7 mouse cellular contexts compared by ENCODE assay signal in the genomic region with DNA sequence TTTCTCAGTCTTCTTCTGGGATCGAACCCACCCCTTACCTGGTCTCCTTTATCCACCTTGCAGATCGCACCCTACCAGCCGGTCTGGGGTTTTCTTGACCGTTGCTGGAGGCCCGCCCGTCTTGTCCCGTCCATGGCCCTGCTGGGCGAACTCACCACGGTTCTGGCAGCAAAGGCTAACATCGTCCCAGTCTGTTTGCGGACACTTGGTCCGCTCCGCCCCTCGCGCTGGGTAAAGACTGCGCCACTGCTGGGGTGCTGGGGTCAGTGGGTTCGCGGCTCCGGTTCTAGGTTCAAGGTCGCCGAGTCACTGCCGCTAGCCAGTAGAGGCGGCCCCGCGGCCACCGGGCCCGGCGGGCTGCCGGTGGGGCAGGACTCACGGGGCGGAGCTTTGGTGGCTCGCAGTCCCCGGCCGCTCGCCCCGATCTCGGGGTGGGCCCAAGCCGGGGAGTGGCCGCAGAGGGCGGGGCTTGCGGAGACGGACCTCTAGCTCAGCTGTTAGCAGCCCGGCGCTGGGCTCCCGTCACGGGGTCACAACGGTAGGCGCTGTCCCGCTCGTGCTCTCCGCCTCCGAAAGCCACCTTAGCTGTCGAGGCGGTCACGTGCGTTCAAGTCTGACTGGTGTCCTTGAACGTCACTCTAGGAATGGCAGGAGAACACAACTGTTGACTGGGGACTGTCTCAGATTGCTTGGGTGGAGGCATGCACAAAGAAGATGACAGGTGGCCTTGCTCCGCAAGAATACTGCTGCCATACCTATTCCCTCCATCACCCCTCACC. TPM values are rescaled to one million over a fixed set of nuclear protein-coding genes. Genes with fewer than 3 reads are reported as not detected.
DNase-seq lines count a peak whose midpoint lies in the region; ATAC-seq and TF ChIP-seq lines count a peak whose summit lies in the region.

A gene (minus strand): TSS at position 657 of the 779 bp plus-strand sequence.

- ATAC-seq in intestine, embryonic 16.5 days = peak; percentile 94
- peak; percentile 93 for ATAC-seq in midbrain, embryonic 11.5 days (ENCODE audit: low FRiP score)

- TF ChIP-seq CTCF in small intestine, adult 2 months (IDR thresholded peaks at IDR 0.05; ENCODE audit: extremely low read depth, insufficient read length, insufficient replicate concordance, low read depth, low read length) = no peak

- H3K4me1 ChIP-seq in intestine, embryonic 16.5 days (ENCODE audit: control insufficient read depth, insufficient read depth, low read length) = peaks cover 28% of the 10 kb centered on the region
- H3K4me1 ChIP-seq in midbrain, embryonic 11.5 days (ENCODE audit: control insufficient read depth, insufficient read depth, low read length) = peaks cover 24% of the 10 kb centered on the region; the same call in 1 of the 2 replicates
- peaks cover 7% of the 10 kb centered on the region; the same call in 1 of the 2 replicates for H3K4me1 ChIP-seq in small intestine, adult 2 months (ENCODE audit: control insufficient read depth, insufficient read depth, insufficient read length, low read length)

- H3K9me3 ChIP-seq in intestine, embryonic 16.5 days (ENCODE audit: control insufficient read depth, low read length) = no peaks in the 10 kb centered on the region
- no peaks in the 10 kb centered on the region for H3K9me3 ChIP-seq in midbrain, embryonic 11.5 days (ENCODE audit: control insufficient read depth, low read length)

- no peaks in the 10 kb centered on the region for H3K27me3 ChIP-seq in intestine, embryonic 16.5 days (replicated peaks; ENCODE audit: control insufficient read depth, insufficient read depth, low read length)
- no peaks in the 10 kb centered on the region for H3K27me3 ChIP-seq in midbrain, embryonic 11.5 days (ENCODE audit: control insufficient read depth, insufficient read depth, low read length)
- no peaks in the 10 kb centered on the region for H3K27me3 ChIP-seq in small intestine, adult 2 months (ENCODE audit: control insufficient read depth, insufficient read depth, low read length)

- peak; percentile 95 for DNase-seq in adrenal gland, postnatal 25 days
- DNase-seq in embryo, embryonic 11.5 days (ENCODE audit: low read depth, low spot score) = peak; percentile 68
- DNase-seq in gastrocnemius, postnatal 36 days = peak; percentile 93 to 94
- DNase-seq in left cerebral cortex, postnatal 4 days = peak; percentile 89
- DNase-seq in midbrain, embryonic 11.5 days (ENCODE audit: low spot score, missing footprints) = peak; percentile 97

- H3K27ac ChIP-seq in intestine, embryonic 16.5 days (ENCODE audit: low read length) = peak within 1 kb of the TSS; percentile 97
- H3K27ac ChIP-seq in midbrain, embryonic 11.5 days (ENCODE audit: low read depth, low read length) = peak within 1 kb of the TSS; percentile 94
- H3K27ac ChIP-seq in small intestine, adult 2 months (ENCODE audit: insufficient read depth, low read depth, low read length) = peak within 1 kb of the TSS; percentile 96

- no peaks in the 10 kb centered on the region for H3K36me3 ChIP-seq in intestine, embryonic 16.5 days (ENCODE audit: control insufficient read depth, insufficient read depth, low read length)
- H3K36me3 ChIP-seq in midbrain, embryonic 11.5 days (ENCODE audit: control insufficient read depth, insufficient read depth, low read length) = no peaks in the 10 kb centered on the region
- 0 out of 2 replicates have a peak, but pooled peaks cover 6% of the 10 kb centered on the region for H3K36me3 ChIP-seq in small intestine, adult 2 months (ENCODE audit: control insufficient read depth, insufficient read depth, low read length)

- H3K9ac ChIP-seq in intestine, embryonic 16.5 days (ENCODE audit: low read depth, low read length) = peak within 1 kb of the TSS; percentile 98
- H3K9ac ChIP-seq in midbrain, embryonic 11.5 days (ENCODE audit: low read length) = peak within 1 kb of the TSS; percentile 95

- peak within 1 kb of the TSS; percentile 91 for H3K4me3 ChIP-seq in intestine, embryonic 16.5 days (ENCODE audit: low read length)
- H3K4me3 ChIP-seq in midbrain, embryonic 11.5 days (ENCODE audit: low read depth, low read length) = peak within 1 kb of the TSS; percentile 71
- peak within 1 kb of the TSS; percentile 66 for H3K4me3 ChIP-seq in small intestine, adult 2 months (ENCODE audit: low read depth, low read length)

- intact Hi-C loops in gastrocnemius, postnatal 36 days (cut with DNase I) = no loop called here
- intact Hi-C loops in left cerebral cortex, postnatal 4 days (cut with DNase I) = no loop called here

- peak within 1 kb of the TSS; percentile 85 for H3K4me2 ChIP-seq in intestine, embryonic 16.5 days (ENCODE audit: low read depth, low read length)
- peak within 1 kb of the TSS; percentile 72 for H3K4me2 ChIP-seq in midbrain, embryonic 11.5 days

- TF ChIP-seq POLR2A in small intestine, adult 2 months (IDR thresholded peaks at IDR 0.05; ENCODE audit: low read depth, low read length) = peak; percentile 65

- WGBS in intestine, embryonic 16.5 days = 1% methylated on average over 58 of the region's 58 CpGs
- WGBS in midbrain, embryonic 11.5 days = 1% methylated on average over 58 of the region's 58 CpGs
- 1% methylated on average over 58 of the region's 58 CpGs for WGBS in small intestine, adult 2 months

RNA-seq across cellular contexts. Expression of the gene that starts here (rescaled TPM):
- 130 and 142 TPM in 2 replicates for total RNA-seq in adrenal gland, postnatal 25 days (2021)
- 100 to 1,000 TPM; 356 to 381 TPM for total RNA-seq in gastrocnemius, postnatal 36 days (2021)
- 25.9 and 29.4 TPM in 2 replicates for polyA plus RNA-seq in intestine, embryonic 16.5 days (2015; fragmentation: Nextera tagmentation; extraction: Ambion mirVana)
- total RNA-seq in left cerebral cortex, postnatal 4 days (2021) = 10 to 100 TPM; 33.2 to 33.3 TPM
- 23.7 and 24.2 TPM in 2 replicates for polyA plus RNA-seq in midbrain, embryonic 11.5 days (2014; fragmentation: Nextera tagmentation; extraction: Ambion mirVana)
- 77.8 and 176 TPM in 2 replicates for polyA plus RNA-seq in small intestine, adult 2 months (2012; rRNA removed)

Comparison
In these comparisons a context has a peak if more than half of its experiments do, and no peak if none do; other contexts are left out.
1. Peak in every context shown above with its lines: DNase-seq, ATAC-seq, H3K4me3 ChIP-seq and H3K27ac ChIP-seq.